Mouse (Mus musculus) forebrain, embryonic 16.5 days (tissue): ENCODE results near the gene Actn1. TPM values are rescaled to one million over a fixed set of nuclear protein-coding genes. Genes with fewer than 3 reads are reported as not detected.

Experiments
- ATAC-seq: fragments of 200-750 bp; cut with Nextera tagmentation; 2 replicates; pipeline ENCODE4 v1.8.0; 2017; ENCODE audit warnings: mild to moderate bottlenecking, moderate library complexity
- H3K27ac ChIP-seq: fragments of 300-500 bp; sonication (generic); 2 replicates; pipeline ENCODE4 v1.5.1; 2014; ENCODE audit warnings: low read length, control low read depth
- H3K27me3 ChIP-seq: fragments of 300-500 bp; sonication (generic); replicated peaks from 2 replicates; pipeline ENCODE4 v1.6.1; 2014; ENCODE audit warnings: low read length; ENCODE audit not compliant: control insufficient read depth, insufficient read depth
- H3K36me3 ChIP-seq: fragments of 300-500 bp; sonication (generic); 2 replicates; pipeline ENCODE4 v1.6.1; 2014; ENCODE audit not compliant: control insufficient read depth, insufficient read depth
- H3K4me1 ChIP-seq: fragments of 300-500 bp; sonication (generic); replicated peaks from 2 replicates; pipeline ENCODE4 v1.6.1; 2014; ENCODE audit warnings: low read length; ENCODE audit not compliant: control insufficient read depth, insufficient read depth
- H3K4me2 ChIP-seq: fragments of 300-500 bp; sonication (generic); 2 replicates; pipeline ENCODE4 v1.6.1; 2014; ENCODE audit warnings: mild to moderate bottlenecking, low read length, control low read depth
- H3K4me3 ChIP-seq: fragments of 300-500 bp; sonication (generic); replicated peaks from 2 replicates; pipeline ENCODE4 v1.5.1; 2014; ENCODE audit warnings: mild to moderate bottlenecking, low read length, control low read depth
- H3K9ac ChIP-seq: fragments of 300-500 bp; sonication (generic); replicated peaks from 2 replicates; pipeline ENCODE4 v1.6.1; 2014; ENCODE audit warnings: low read depth, low read length, control low read depth
- H3K9me3 ChIP-seq: fragments of 300-500 bp; sonication (generic); 2 replicates; pipeline ENCODE4 v1.6.1; 2016; ENCODE audit warnings: low read length; ENCODE audit not compliant: control insufficient read depth
- WGBS: fragments of 180-500 bp; shearing (Covaris S2); extraction: QIAGEN DNeasy Blood & Tissue Kit; methylation state at CpG from one replicate; pipeline ENCODE4 v1.1.7; 2014; 5-methylcytosine and 5-hydroxymethylcytosine counted together
- polyA plus RNA-seq: library from polyadenylated mRNA; unstranded; fragments of >200 nt; fragmentation: Nextera tagmentation; extraction: Ambion mirVana; gene quantifications from 2 replicates; pipeline ENCODE4 v1.2.1, GENCODE M21; 2015

The Actn1 gene
- polyA plus RNA-seq, 1 experiment from 2014 or later, result 8.9 TPM

- Histone ChIP-seq H3K4me1 (peaks cover 12% of the 10 kb centered on the region), H3K4me3 (no peak overlapping the region), H3K36me3 (no peaks in the 10 kb centered on the region), H3K4me2 (no peak overlapping the region), H3K27me3 (no peaks in the 10 kb centered on the region), H3K9ac (no peak overlapping the region), H3K9me3 (no peaks in the 10 kb centered on the region), H3K27ac (no peak overlapping the region)
- WGBS, result 23% methylated on average over 8 of the region's 8 CpGs
- peak; percentile 42; the same call in 1 of the 2 replicates for ATAC-seq
Observed at GRCm38 (mm10) chr12:80223511-80223910, 36.7 kb downstream of the Actn1 start.

DNA sequence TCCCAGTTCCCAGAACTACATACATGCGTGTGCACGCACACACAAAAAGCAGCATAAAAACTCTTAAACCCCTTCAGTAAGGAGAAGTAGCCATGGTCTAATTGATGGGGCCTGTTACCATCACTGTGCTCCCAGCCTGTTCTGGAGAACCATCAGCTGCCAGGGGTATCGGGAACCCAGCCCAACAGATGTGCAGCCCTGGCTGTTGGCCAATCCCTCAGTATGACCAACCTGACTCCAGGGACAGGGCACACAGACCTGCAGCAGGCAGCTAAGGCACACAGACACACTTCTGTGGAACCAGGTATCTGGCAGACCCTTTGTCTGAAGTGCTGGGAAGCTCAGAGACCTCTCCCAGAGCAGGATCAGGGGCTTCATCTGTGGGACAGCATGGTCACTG, 37.7 kb downstream of the Actn1 start:
- H3K27me3 ChIP-seq, result no peaks in the 10 kb centered on the region
- WGBS, result 86% methylated on average over 3 of the region's 3 CpGs
- H3K9me3 ChIP-seq, result no peaks in the 10 kb centered on the region
- no peak for ATAC-seq
- no peak overlapping the region for H3K4me2 ChIP-seq
- peaks cover 7% of the 10 kb centered on the region for H3K4me1 ChIP-seq
- H3K36me3 ChIP-seq, result no peaks in the 10 kb centered on the region
- H3K27ac ChIP-seq, result no peak overlapping the region
- H3K4me3 ChIP-seq, result no peak overlapping the region
- H3K9ac ChIP-seq, result no peak overlapping the region

DNA sequence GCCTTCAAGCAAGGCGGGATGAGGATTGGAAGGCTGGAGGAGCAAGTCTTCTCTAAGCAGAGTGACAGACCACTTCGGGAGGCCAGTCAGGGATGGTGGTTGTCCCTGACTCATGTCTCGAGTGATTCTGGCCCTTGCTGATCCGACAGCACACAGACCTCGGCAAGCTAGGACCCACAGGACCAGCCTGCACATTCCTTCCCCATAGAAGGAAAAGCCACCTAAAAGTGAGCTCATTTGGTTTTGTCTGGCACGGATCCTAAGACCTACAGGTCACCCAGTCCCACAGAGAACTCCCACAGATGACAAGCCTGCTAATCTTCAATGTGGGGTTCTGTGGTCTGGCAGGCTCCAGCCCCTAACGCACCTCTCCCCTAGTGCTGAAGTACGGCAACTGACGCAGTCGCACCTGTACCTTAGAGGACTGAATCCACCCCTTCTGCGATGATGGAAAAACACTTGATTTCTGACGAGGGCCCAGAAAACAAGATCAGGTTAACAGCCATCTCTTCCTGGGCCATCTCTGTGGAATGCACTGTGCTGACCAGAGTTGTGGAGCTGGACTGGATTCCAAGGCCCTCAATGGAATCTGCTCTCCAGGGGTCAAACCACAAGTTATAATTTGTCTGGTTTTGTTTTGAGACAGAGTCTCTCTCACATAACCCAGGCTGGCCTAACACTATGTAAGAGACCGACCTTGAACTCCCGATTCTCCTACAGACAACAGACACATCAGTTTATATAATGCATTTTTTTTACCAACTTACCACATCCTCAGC, 39.7 kb downstream of the Actn1 start:
- no peak overlapping the region for H3K4me3 ChIP-seq
- H3K27me3 ChIP-seq, result no peaks in the 10 kb centered on the region
- ATAC-seq, result no peak
- H3K9ac ChIP-seq, result no peak overlapping the region
- H3K4me2 ChIP-seq, result no peak overlapping the region
- no peaks in the 10 kb centered on the region for H3K9me3 ChIP-seq
- 91% methylated on average over 14 of the region's 14 CpGs for WGBS
- H3K27ac ChIP-seq, result no peak overlapping the region
- H3K36me3 ChIP-seq, result no peaks in the 10 kb centered on the region
- H3K4me1 ChIP-seq, result peaks cover 7% of the 10 kb centered on the region

DNA sequence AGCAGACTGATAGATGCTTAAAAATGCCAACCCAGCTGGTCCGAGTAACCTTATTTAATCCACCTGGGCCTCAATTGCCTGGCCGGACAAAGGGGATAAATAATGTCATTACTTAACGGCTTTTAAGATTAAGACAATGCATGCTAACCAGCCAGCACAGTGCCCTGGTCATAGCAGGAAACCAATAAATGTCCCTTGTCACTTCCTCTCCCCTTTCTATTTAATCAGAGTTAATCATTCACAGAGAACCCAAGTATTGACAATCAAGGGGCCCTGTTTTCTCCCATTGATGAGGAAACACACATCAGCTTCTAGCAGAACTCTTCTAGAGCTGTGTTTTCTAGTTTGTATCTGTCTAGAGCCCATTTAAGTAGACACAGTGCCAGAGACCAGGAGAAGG, 41.4 kb downstream of the Actn1 start:
- Histone ChIP-seq H3K27me3 (no peaks in the 10 kb centered on the region), H3K9me3 (no peaks in the 10 kb centered on the region), H3K4me1 (peaks cover 6% of the 10 kb centered on the region), H3K36me3 (no peaks in the 10 kb centered on the region), H3K27ac (no peak overlapping the region), H3K4me2 (no peak overlapping the region), H3K9ac (no peak overlapping the region), H3K4me3 (no peak overlapping the region)
- ATAC-seq, result no peak
- WGBS, result 84% methylated on average over 3 of the region's 3 CpGs

DNA sequence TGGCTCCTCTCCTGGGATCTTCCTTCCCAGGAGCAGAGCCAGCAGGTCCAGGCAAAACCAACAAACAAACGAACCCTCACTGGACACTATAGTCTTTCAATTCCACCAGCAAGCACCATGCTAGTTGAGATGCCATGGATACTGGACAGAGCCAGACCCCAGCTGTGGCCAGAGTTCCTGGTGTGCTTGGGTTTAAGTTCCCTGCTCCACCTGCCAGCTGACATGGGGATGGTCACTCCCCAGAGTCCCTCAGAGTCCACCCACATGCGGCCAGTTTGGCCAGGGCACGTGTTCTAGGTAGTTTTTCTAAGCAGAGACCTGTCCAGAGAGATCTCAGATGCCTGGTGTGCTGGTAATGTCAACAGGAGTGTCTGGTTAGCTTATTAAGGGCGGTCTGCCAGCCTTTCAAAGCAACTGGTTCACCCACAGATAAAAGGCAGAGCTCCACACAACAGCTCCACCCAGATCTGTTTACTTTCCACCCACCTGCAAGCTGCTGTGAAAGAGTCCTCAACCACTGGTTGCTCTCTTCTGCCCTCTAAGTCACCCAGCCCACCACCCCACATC, 42.0 kb downstream of the Actn1 start:
- no peak for ATAC-seq

GRCm38 (mm10) chr12:80217049-80217448, 43.1 kb downstream of the Actn1 start:
- WGBS, result 58% methylated on average over 3 of the region's 3 CpGs
- no peak overlapping the region for H3K9ac ChIP-seq
- no peak overlapping the region for H3K27ac ChIP-seq
- H3K4me3 ChIP-seq, result no peak overlapping the region
- H3K27me3 ChIP-seq, result no peaks in the 10 kb centered on the region
- no peaks in the 10 kb centered on the region for H3K9me3 ChIP-seq
- H3K4me1 ChIP-seq, result no peaks in the 10 kb centered on the region
- H3K4me2 ChIP-seq, result no peak overlapping the region
- no peaks in the 10 kb centered on the region for H3K36me3 ChIP-seq
- ATAC-seq, result no peak

More for the DNA sequence above, 42.0 kb downstream of the Actn1 start:
- no peak overlapping the region for H3K4me3 ChIP-seq
- no peaks in the 10 kb centered on the region for H3K27me3 ChIP-seq
- H3K9me3 ChIP-seq, result no peaks in the 10 kb centered on the region
- H3K4me2 ChIP-seq, result no peak overlapping the region
- no peak overlapping the region for H3K27ac ChIP-seq
- no peaks in the 10 kb centered on the region for H3K36me3 ChIP-seq
- WGBS, result 94% methylated on average over 4 of the region's 4 CpGs
- H3K4me1 ChIP-seq, result no peaks in the 10 kb centered on the region
- H3K9ac ChIP-seq, result no peak overlapping the region

GRCm38 (mm10) chr12:80216258-80216881, 43.8 kb downstream of the Actn1 start:
- Histone ChIP-seq H3K4me2 (no peak overlapping the region), H3K9ac (no peak overlapping the region), H3K9me3 (no peaks in the 10 kb centered on the region), H3K36me3 (no peaks in the 10 kb centered on the region), H3K27ac (no peak overlapping the region), H3K4me1 (no peaks in the 10 kb centered on the region), H3K27me3 (no peaks in the 10 kb centered on the region), H3K4me3 (no peak overlapping the region)
- WGBS, result 67% methylated on average over 6 of the region's 6 CpGs
- no peak for ATAC-seq

DNA sequence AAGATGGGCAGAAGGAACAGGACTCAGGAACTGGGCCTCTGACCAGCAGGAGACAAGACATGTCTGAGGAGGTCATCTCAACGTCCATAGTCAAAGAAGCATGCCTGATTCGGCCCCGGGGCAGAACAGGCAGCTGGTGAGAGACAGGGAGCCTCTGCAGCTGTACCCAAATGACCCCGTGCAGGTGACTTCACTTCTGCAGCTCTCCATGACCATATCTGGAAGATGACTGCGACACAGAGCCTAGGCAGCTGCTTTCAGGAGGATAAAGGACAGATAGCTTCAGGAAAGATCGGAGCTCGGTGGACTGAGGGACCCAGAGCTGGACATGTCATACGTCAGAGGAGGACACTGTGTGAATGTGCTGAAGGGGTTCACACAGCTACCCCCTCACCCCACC, 46.4 kb downstream of the Actn1 start:
- H3K27me3 ChIP-seq, result no peaks in the 10 kb centered on the region
- no peak overlapping the region for H3K9ac ChIP-seq
- no peaks in the 10 kb centered on the region for H3K36me3 ChIP-seq
- 88% methylated on average over 8 of the region's 8 CpGs for WGBS
- H3K9me3 ChIP-seq, result no peaks in the 10 kb centered on the region
- no peak overlapping the region for H3K4me2 ChIP-seq
- H3K27ac ChIP-seq, result no peak overlapping the region
- H3K4me3 ChIP-seq, result no peak overlapping the region
- no peak for ATAC-seq
- H3K4me1 ChIP-seq, result no peaks in the 10 kb centered on the region

DNA sequence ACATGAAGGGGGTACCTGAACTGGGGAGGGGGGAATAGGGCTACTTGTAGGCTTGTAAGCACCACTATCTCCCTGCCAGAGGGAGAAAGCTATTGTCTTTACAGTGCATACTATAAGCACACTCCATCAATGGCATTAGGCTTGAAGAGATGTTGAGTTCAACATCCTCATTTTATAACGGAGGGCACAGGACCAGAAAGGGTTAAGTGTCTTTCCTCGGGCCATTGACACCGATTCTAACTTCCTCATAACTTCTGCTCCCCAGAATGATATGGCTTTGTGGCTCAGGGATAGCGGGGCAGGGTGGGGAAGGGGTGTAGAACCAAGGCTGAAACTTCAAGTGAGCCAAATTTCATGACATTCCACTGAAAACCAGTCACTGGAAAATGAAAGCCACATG, 46.9 kb downstream of the Actn1 start:
- Histone ChIP-seq H3K27me3 (no peaks in the 10 kb centered on the region), H3K27ac (no peak overlapping the region), H3K4me2 (no peak overlapping the region), H3K4me3 (no peak overlapping the region), H3K9me3 (no peaks in the 10 kb centered on the region), H3K9ac (no peak overlapping the region), H3K4me1 (no peaks in the 10 kb centered on the region), H3K36me3 (no peaks in the 10 kb centered on the region)
- no peak for ATAC-seq
- WGBS, result 84% methylated on average over 4 of the region's 4 CpGs
